Mouse (Mus musculus) megakaryocyte, embryonic 14.5 days (primary cell): ENCODE results near the gene Parva.

Experiments used
- FLI1 ChIP-seq: IDR thresholded peaks from 2 replicates; pipeline ENCODE4 v1.6.1; 2012; ENCODE audit warnings: low read length, inconsistent platforms, mixed read lengths
- GATA1 ChIP-seq: IDR thresholded peaks from 3 replicates; pipeline ENCODE4 v1.6.1; 2012; ENCODE audit warnings: mixed read lengths, low read length, inconsistent platforms, borderline replicate concordance

- TF ChIP-seq GATA1 (no peak), FLI1 (no peak)
Measured at GRCm38 (mm10) chr7:112449954-112450700, 22.8 kb downstream of the Parva start.
